Mouse (Mus musculus) adrenal gland (tissue): ENCODE measurements at regions not wholly inside any gene's neighbourhood (a gene's known extent, or its start where the extent isn't known, plus 50 kb on each side); places are given as distances from the start of the nearest gene placed in this dataset.

Source experiments
- intact Hi-C: fragments of 180-260 bp; cut with DNase I; formaldehyde crosslinking; loops from one replicate; pipeline ENCODE4 v1.15.1; 2025

DNA sequence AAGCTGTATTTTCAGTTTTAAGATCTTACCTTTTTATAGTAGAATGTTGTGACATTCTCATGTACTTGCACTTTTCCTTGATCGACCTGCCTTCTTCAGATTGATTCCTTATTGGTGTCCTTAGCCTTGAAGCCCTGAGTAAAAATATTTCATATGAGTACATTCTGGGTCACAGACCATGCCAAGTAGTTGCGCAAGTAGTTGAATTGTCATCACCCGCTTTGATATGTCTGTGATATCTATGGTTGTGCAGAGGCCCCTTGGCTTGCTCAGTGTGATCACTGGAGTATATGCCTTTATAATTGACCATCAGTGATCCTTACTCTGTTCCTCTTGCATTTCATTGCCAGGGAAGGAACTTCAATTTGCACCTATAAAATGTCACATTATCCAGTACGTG, 131.1 kb upstream of the Reg3g start:
- intact Hi-C loops, result no loop called here

DNA sequence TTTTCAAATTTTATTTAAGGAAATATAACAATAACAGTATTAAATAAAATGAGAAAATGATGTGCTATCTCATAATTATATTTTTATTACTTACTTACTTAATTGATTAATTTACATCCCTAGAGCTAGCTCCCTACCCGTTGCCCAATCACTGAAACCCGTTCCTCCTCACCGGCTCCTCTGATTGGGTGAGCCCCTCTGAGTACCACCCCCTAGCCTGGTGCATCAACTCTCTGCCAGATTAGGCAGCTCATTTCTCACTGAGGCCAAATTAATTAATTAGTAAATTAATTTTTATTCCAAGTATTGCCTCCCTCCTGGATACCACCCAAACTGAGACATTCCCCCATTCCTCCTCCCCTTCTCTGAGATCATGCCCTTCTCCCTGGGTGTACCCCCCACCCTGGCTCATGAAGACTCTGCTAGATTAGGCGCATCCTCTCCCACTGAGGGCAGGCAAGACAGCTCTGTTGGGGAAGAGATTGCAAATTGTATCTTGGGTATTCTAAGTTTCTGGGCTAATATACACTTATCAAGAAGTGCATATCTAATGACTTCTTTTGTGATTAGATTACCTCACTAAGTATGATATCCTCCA, 101.4 kb upstream of the Reg3g start:
- intact Hi-C loops, result no loop called here

DNA sequence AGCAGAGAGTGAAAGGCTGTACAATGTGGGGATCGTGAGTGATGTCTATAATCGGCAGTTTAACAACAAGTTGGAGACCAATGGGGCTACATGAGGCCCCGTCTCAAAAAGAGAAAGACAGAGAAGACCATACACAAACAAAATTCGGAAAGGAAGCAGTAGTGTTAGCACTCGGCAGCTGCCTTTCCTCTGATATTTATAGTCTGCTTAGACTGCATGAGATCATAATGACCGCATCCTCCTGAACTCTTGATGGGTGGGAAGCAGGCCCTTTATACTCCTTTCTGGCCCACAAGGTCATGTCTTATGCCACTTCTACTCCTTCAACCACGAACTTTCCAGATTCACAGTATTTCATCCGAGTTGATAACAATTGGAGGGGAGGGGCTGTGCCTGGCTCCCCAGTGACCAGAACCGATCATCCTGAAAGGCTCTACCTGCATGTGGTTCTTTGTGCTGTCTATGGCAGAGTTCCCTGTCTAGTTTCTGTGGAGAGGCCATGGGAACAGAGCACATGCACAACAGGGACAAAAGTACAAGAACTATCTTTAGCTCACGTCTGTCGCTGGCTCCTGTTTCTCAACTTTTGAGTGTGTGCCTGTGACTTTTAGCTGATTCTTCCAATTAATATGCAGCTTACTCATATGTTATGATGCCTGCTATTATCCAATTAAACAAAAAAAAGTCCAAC, 84.5 kb upstream of the Reg3g start:
- intact Hi-C loops, result no loop called here

DNA sequence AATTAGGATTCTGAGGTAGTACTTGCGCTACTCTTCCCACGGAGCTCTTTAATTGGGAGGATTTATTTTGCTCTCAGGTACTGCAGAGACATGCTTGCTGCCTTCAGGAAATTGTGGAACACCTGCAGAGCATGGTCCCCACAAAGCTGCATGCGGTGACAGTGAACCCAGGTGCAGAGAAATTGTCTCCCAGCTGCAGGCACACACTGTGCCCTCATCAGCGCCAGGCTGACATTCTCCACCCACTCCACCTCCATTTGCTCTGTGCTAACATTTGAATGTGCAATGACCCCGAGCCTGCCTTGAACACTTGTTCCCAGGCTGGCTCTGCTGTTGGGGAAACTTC, 83.7 kb upstream of the Reg3g start:
- intact Hi-C loops, result no loop called here

DNA sequence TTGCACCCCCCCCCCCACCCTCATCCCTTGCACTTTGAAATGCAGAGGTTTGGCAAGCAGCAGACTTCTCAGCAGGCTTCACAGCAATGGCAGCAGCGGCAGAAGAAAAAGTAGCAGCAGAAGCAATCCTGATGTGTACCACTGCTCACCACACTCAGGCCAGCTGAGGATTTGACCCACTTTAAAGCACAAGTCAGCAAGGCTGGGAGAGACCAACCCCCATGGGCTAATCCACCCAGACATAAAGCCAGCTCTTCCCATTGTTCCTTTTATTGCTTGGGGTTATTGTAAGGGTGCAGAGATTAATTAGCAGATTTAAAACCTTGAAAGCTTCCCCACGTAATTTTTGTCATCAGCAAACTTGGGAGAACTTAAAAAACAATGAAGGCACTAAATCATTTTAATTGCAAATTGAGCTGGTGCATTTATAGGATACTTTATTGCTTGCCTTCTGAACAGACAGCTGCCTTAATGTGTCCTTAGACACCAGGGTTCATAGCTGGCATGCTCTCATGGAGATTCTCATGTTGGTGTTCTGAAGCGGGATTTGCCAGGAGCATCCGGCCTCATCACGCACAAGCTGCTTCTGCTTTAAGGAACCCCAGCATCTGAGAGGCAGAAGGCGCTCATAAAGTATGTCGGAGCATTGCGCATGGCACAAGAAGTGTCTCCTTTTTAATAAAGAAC, 83.1 kb upstream of the Reg3g start:
- intact Hi-C loops, result no loop called here

DNA sequence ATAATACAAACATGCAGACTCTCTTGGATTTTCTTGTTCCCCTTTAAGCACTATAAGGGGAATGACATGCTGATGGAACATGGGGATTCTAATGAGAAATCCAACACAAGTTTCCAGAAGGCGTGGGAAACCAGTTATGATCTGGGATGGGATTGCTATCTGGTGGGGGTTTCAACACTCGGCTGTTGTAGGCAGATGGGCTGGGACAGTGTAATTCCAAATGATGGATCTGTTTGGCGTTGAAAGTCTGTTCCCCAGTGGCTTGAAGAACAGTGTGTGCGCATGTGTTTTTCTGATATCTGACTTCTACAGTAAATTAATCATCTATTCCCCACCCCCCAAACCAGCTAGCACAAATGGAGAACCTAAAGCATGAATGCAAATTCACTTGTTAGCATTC, 79.8 kb upstream of the Reg3g start:
- intact Hi-C loops, result no loop called here

DNA sequence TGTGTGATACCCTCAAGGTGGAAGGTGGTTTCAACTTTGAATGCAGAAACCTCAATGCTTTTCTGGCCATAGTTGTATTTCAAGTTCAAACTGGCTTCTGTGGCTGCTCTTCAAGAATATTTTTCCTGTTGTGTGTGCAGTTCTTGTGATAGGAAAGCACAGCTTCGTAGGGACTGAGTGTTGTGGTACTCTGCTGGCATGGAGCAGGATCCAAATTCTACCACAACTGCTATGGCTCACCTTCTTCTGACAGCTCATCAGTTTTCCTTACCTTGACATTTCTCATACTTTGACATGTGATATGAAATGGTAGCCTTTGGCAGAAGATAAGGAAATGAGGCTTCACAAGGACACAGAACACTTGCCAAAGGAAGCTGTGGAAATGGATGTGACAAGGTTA, 79.0 kb upstream of the Reg3g start:
- intact Hi-C loops, result no loop called here

DNA sequence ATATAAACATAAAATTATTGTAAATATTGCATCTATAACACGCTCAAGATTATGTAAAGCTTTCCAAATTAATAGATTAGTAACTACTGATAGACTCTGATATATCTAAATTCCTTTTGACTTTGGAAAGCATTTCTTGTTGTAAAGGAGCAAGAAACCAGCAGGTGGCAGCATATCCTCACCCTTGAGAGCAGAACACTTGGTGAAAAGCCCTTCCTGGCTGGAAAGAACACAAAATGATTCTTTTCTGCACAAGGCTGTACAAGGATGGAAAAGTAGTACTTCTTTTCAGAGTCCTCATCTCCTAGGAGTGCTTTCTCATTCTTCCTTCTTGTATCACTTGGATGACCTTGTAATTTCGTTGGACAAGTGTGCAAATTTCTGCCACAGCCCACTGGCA, 75.6 kb upstream of the Reg3g start:
- intact Hi-C loops, result loop anchor here (5.0 kb wide), 1 partner anchor 348 kb away; no protein-coding TSS in a partner anchor

DNA sequence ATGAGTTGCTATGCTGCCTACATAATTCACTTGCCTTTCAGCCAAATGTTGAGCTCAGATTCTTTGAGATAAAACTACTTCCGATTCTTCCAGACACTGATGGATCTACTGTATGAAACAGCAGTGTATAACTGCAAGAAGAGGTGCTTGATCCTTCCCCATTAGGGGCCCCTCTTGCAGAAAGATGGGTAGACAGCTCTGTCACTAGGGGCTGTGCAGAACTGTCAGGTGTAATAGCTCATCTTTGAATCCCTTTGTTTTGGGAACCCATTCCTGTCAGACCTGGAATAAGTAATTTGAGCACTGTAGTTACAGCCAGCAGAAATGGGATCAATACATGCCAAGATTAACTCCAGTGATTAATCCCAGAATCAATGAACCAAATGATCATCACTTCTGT, 68.8 kb upstream of the Reg3g start:
- intact Hi-C loops, result no loop called here

DNA sequence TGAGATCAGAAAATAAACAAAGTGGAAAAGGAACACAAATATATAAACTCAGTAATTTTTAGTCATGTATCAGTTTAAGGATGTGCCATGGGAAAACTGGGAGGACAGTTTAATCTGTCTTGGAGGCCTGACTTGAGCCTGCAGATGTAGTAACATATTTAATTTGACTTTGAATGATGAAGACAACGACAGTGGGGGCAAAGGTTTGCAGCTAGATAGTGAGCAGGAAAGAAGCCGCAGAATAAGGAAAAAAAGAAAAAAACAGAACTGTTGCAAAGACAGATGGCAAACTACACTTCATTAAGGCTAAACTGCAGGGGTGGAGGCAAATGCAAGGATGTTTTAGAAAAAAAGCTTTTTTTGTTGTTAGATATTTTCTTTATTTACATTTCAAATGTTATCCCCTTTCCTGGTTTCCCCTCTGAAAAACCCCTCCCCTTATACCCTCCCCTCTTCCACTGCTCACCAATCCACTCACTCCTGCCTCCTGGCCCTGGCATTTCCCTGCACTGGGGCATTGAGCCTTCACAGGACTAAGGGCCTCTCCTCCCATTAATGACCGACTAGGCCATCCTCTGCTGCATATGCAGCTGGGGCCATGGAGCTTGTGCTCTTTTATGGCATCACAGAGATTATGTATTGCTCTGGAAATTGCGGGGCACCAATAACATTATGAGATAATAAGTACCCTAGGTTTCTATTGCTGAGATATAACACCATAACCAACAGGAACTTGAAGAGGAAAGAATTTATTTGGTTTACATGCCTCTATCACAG, 58.5 kb upstream of the Reg3g start:
- intact Hi-C loops, result no loop called here
